11 mouse cellular contexts compared by ENCODE assay signal in genomic region chr9:37166899-37167298, GRCm38 (mm10). TPM values are rescaled to one million over a fixed set of nuclear protein-coding genes. Genes with fewer than 3 reads are reported as not detected.
A peak's percentile ranks its signal among the peaks of the same experiment; 100 is the strongest.
DNase-seq lines count a peak whose midpoint lies in the region; ATAC-seq lines count a peak whose summit lies in the region.
"Had no signal": no experiment of that assay in that cellular context is flagged by ENCODE, and none has a peak within 500 bp of the region (broad histone marks: within the 10 kb centered on the region; RNA-seq: fewer than 3 reads in every experiment).

No protein-coding gene starts in this region.

- WGBS in intestine, embryonic 14.5 days = 74% methylated on average over 2 of the region's 2 CpGs
- WGBS in intestine, embryonic 15.5 days = 76% methylated on average over 2 of the region's 2 CpGs
- 81% methylated on average over 2 of the region's 2 CpGs for WGBS in midbrain, embryonic 14.5 days
- 69% methylated on average over 2 of the region's 2 CpGs for WGBS in midbrain, embryonic 16.5 days

- intact Hi-C loops in gastrocnemius, postnatal 14 days (cut with DNase I; ENCODE audit: low total_unique reads) = no loop called here

- H3K36me3 ChIP-seq in intestine, embryonic 14.5 days (ENCODE audit: control insufficient read depth, insufficient read depth, low read length) = no peaks in the 10 kb centered on the region
- H3K36me3 ChIP-seq in intestine, embryonic 15.5 days = no peaks in the 10 kb centered on the region
- H3K36me3 ChIP-seq in midbrain, embryonic 14.5 days (ENCODE audit: control insufficient read depth, insufficient read depth, low read length) = no peaks in the 10 kb centered on the region
- no peaks in the 10 kb centered on the region for H3K36me3 ChIP-seq in midbrain, embryonic 16.5 days (ENCODE audit: control insufficient read depth, insufficient read depth, low read length)
- H3K36me3 ChIP-seq: forebrain, embryonic 10.5 days had no signal

- no peaks in the 10 kb centered on the region for H3K9me3 ChIP-seq in intestine, embryonic 14.5 days (ENCODE audit: control insufficient read depth, low read length)
- no peaks in the 10 kb centered on the region for H3K9me3 ChIP-seq in intestine, embryonic 15.5 days
- H3K9me3 ChIP-seq in midbrain, embryonic 14.5 days (ENCODE audit: control insufficient read depth, low read length) = no peaks in the 10 kb centered on the region
- no peaks in the 10 kb centered on the region for H3K9me3 ChIP-seq in midbrain, embryonic 16.5 days (replicated peaks; ENCODE audit: control insufficient read depth, low read length, poor library complexity, severe bottlenecking)
- H3K9me3 ChIP-seq: forebrain, embryonic 10.5 days had no signal

- H3K4me3 ChIP-seq in intestine, embryonic 14.5 days (ENCODE audit: low read depth, low read length) = no peak overlapping the region
- no peak overlapping the region for H3K4me3 ChIP-seq in intestine, embryonic 15.5 days (replicated peaks)
- no peak overlapping the region for H3K4me3 ChIP-seq in midbrain, embryonic 14.5 days (replicated peaks; ENCODE audit: low read depth, low read length)
- no peak overlapping the region for H3K4me3 ChIP-seq in midbrain, embryonic 16.5 days (ENCODE audit: low read depth, low read length)
- H3K4me3 ChIP-seq: forebrain, embryonic 10.5 days had no signal

- H3K27me3 ChIP-seq in intestine, embryonic 14.5 days (replicated peaks; ENCODE audit: control insufficient read depth, insufficient read depth, low read length) = no peaks in the 10 kb centered on the region
- no peaks in the 10 kb centered on the region for H3K27me3 ChIP-seq in intestine, embryonic 15.5 days (replicated peaks)
- H3K27me3 ChIP-seq in midbrain, embryonic 14.5 days (ENCODE audit: control insufficient read depth, insufficient read depth, low read length) = no peaks in the 10 kb centered on the region
- H3K27me3 ChIP-seq in midbrain, embryonic 16.5 days (ENCODE audit: control insufficient read depth, insufficient read depth, low read depth, low read length) = no peaks in the 10 kb centered on the region

- peak; percentile 50 for DNase-seq in intestine, embryonic 14.5 days (ENCODE audit: low spot score)
- peak; percentile 46 for DNase-seq in midbrain, embryonic 14.5 days
- DNase-seq in MEL-GATA-1-ER (ENCODE audit: extremely low read depth, low read depth) = peak; percentile 18
- no peak for DNase-seq in gastrocnemius, postnatal 14 days
- DNase-seq: cerebellum, postnatal 36 days; lung, postnatal 14 days had no signal

- ATAC-seq in intestine, embryonic 14.5 days (replicated peaks; ENCODE audit: low FRiP score, low TSS enrichment, low read depth) = no peak
- ATAC-seq in intestine, embryonic 15.5 days = no peak
- ATAC-seq in midbrain, embryonic 14.5 days (ENCODE audit: low FRiP score, low TSS enrichment) = no peak
- no peak for ATAC-seq in midbrain, embryonic 16.5 days
- 0 out of 2 replicates have a peak, but pooled peaks have one; percentile 44 for ATAC-seq in megakaryocyte progenitor cell, adult 5-6 weeks (replicated peaks; ENCODE audit: poor library complexity)
- ATAC-seq: inflammation-experienced regulatory T-cells, adult 6 months had no signal

- H3K27ac ChIP-seq in intestine, embryonic 14.5 days (ENCODE audit: low read depth) = no peak overlapping the region
- H3K27ac ChIP-seq in intestine, embryonic 15.5 days = no peak overlapping the region
- no peak overlapping the region for H3K27ac ChIP-seq in midbrain, embryonic 14.5 days (replicated peaks; ENCODE audit: low read depth, low read length)
- H3K27ac ChIP-seq in midbrain, embryonic 16.5 days (ENCODE audit: low read length) = no peak overlapping the region
- H3K27ac ChIP-seq: forebrain, embryonic 10.5 days had no signal

- no peaks in the 10 kb centered on the region for H3K4me1 ChIP-seq in intestine, embryonic 14.5 days (replicated peaks; ENCODE audit: control insufficient read depth, insufficient read depth, low read length)
- H3K4me1 ChIP-seq in intestine, embryonic 15.5 days (replicated peaks) = no peaks in the 10 kb centered on the region
- no peaks in the 10 kb centered on the region for H3K4me1 ChIP-seq in midbrain, embryonic 14.5 days (ENCODE audit: control insufficient read depth, insufficient read depth, low read length)
- H3K4me1 ChIP-seq in midbrain, embryonic 16.5 days (ENCODE audit: control insufficient read depth, insufficient read depth, low read length) = no peaks in the 10 kb centered on the region

- no peak overlapping the region for H3K4me2 ChIP-seq in intestine, embryonic 14.5 days (ENCODE audit: low read length)
- no peak overlapping the region for H3K4me2 ChIP-seq in intestine, embryonic 15.5 days (replicated peaks)
- no peak overlapping the region for H3K4me2 ChIP-seq in midbrain, embryonic 14.5 days (ENCODE audit: low read length)
- H3K4me2 ChIP-seq in midbrain, embryonic 16.5 days (ENCODE audit: low read length) = no peak overlapping the region

- H3K9ac ChIP-seq in intestine, embryonic 14.5 days (ENCODE audit: low read length) = no peak overlapping the region
- H3K9ac ChIP-seq in intestine, embryonic 15.5 days = no peak overlapping the region
- H3K9ac ChIP-seq in midbrain, embryonic 14.5 days (replicated peaks; ENCODE audit: low read length) = no peak overlapping the region
- no peak overlapping the region for H3K9ac ChIP-seq in midbrain, embryonic 16.5 days (ENCODE audit: low read depth, low read length)

RNA-seq across cellular contexts. Expression of gene Pknox2, which starts 19.7 kb away (rescaled TPM):
- polyA plus RNA-seq in intestine, embryonic 14.5 days (2014; fragmentation: Nextera tagmentation; extraction: Ambion mirVana) = 8.8 and 9.6 TPM in 2 replicates
- 7.9 and 8.2 TPM in 2 replicates for polyA plus RNA-seq in intestine, embryonic 15.5 days (2015; fragmentation: Nextera tagmentation; extraction: Ambion mirVana)
- polyA plus RNA-seq in midbrain, embryonic 14.5 days (2014; fragmentation: Nextera tagmentation; extraction: Ambion mirVana) = 18.4 and 19.6 TPM in 2 replicates
- polyA plus RNA-seq in midbrain, embryonic 16.5 days (2015; fragmentation: Nextera tagmentation; extraction: Ambion mirVana) = 32.5 and 34.3 TPM in 2 replicates
- 0.20 TPM in 1 of 2 replicates, not detected in the other for total RNA-seq in megakaryocyte progenitor cell, adult 5-6 weeks (2015)
- not detected in 2 replicates for total RNA-seq in megakaryocyte progenitor cell, adult 5-6 weeks (2017)
- total RNA-seq in gastrocnemius, postnatal 14 days (2021) = 10 to 100 TPM; 27.6 to 31.4 TPM
- polyA plus RNA-seq: inflammation-experienced regulatory T-cells, adult 6 months had no signal

RNA-seq across cellular contexts. Expression of gene Tmem218, which starts 41.1 kb away (rescaled TPM):
- 9.9 and 10.6 TPM in 2 replicates for polyA plus RNA-seq in intestine, embryonic 14.5 days (2014; fragmentation: Nextera tagmentation; extraction: Ambion mirVana)
- 8.5 and 9.2 TPM in 2 replicates for polyA plus RNA-seq in intestine, embryonic 15.5 days (2015; fragmentation: Nextera tagmentation; extraction: Ambion mirVana)
- polyA plus RNA-seq in midbrain, embryonic 14.5 days (2014; fragmentation: Nextera tagmentation; extraction: Ambion mirVana) = 8.4 and 10.1 TPM in 2 replicates
- 9.2 and 10.0 TPM in 2 replicates for polyA plus RNA-seq in midbrain, embryonic 16.5 days (2015; fragmentation: Nextera tagmentation; extraction: Ambion mirVana)
- total RNA-seq in megakaryocyte progenitor cell, adult 5-6 weeks (2015) = 3.5 and 4.4 TPM in 2 replicates
- total RNA-seq in megakaryocyte progenitor cell, adult 5-6 weeks (2017) = 4.2 and 5.3 TPM in 2 replicates
- 1 to 10 TPM; 2.4 TPM for total RNA-seq in gastrocnemius, postnatal 14 days (2021)
